Mouse (Mus musculus) kidney, postnatal 0 days (tissue): ENCODE measurements around the gene Zfp790. TPM values are rescaled to one million over a fixed set of nuclear protein-coding genes. Genes with fewer than 3 reads are reported as not detected.

Experiments
- ATAC-seq: fragments of 200-750 bp; cut with Nextera tagmentation; replicated peaks from 2 replicates; pipeline ENCODE4 v1.8.0; 2017; ENCODE audit warnings: low read depth, moderate number of reproducible peaks, moderate TSS enrichment, moderate library complexity; ENCODE audit not compliant: low FRiP score
- DNase-seq: peaks from one replicate; pipeline ENCODE4 v3.0.0-alpha.2; 2016; ENCODE audit warnings: low spot score
- H3K27ac ChIP-seq: fragments of 300-500 bp; sonication (generic); 2 replicates; pipeline ENCODE4 v1.5.1; 2014; ENCODE audit warnings: mild to moderate bottlenecking
- H3K27me3 ChIP-seq: fragments of 300-500 bp; sonication (generic); 2 replicates; pipeline ENCODE4 v1.6.1; 2014; ENCODE audit warnings: low read length, mixed read lengths; ENCODE audit not compliant: insufficient read depth
- H3K36me3 ChIP-seq: fragments of 300-500 bp; sonication (generic); 2 replicates; pipeline ENCODE4 v1.6.1; 2014; ENCODE audit warnings: low read length, mixed read lengths; ENCODE audit not compliant: insufficient read depth
- H3K4me1 ChIP-seq: fragments of 300-500 bp; sonication (generic); replicated peaks from 2 replicates; pipeline ENCODE4 v1.6.1; 2014; ENCODE audit warnings: antibody characterized with exemption, low read length, mixed read lengths; ENCODE audit not compliant: insufficient read depth
- H3K4me2 ChIP-seq: fragments of 300-500 bp; sonication (generic); 2 replicates; pipeline ENCODE4 v1.6.1; 2014; ENCODE audit warnings: mild to moderate bottlenecking, low read length, moderate library complexity, mixed read lengths
- H3K4me3 ChIP-seq: fragments of 300-500 bp; sonication (generic); replicated peaks from 2 replicates; pipeline ENCODE4 v1.5.1; 2014; ENCODE audit warnings: low read depth, low read length
- H3K9ac ChIP-seq: fragments of 300-500 bp; sonication (generic); 2 replicates; pipeline ENCODE4 v1.6.1; 2014; ENCODE audit warnings: low read depth, low read length
- H3K9me3 ChIP-seq: fragments of 300-500 bp; sonication (generic); replicated peaks from 2 replicates; pipeline ENCODE4 v1.6.1; 2016; ENCODE audit warnings: low read length, inconsistent platforms, mixed read lengths
- CTCF ChIP-seq: IDR thresholded peaks from 2 replicates; pipeline ENCODE4 v1.5.1; 2016; ENCODE audit warnings: antibody characterized with exemption, low read depth, mild to moderate bottlenecking, moderate library complexity
- WGBS: fragments of 180-500 bp; shearing (Covaris S2); extraction: QIAGEN DNeasy Blood & Tissue Kit; methylation state at CpG from one replicate; pipeline ENCODE4 v1.1.7; 2014; 5-methylcytosine and 5-hydroxymethylcytosine counted together
- polyA plus RNA-seq: library from polyadenylated mRNA; unstranded; fragments of >200 nt; fragmentation: Nextera tagmentation; extraction: Ambion mirVana; gene quantifications from 2 replicates; pipeline ENCODE4 v1.2.1, GENCODE M21; 2015

The Zfp790 gene
- 9.1 and 9.8 TPM in 2 replicates for polyA plus RNA-seq

DNA sequence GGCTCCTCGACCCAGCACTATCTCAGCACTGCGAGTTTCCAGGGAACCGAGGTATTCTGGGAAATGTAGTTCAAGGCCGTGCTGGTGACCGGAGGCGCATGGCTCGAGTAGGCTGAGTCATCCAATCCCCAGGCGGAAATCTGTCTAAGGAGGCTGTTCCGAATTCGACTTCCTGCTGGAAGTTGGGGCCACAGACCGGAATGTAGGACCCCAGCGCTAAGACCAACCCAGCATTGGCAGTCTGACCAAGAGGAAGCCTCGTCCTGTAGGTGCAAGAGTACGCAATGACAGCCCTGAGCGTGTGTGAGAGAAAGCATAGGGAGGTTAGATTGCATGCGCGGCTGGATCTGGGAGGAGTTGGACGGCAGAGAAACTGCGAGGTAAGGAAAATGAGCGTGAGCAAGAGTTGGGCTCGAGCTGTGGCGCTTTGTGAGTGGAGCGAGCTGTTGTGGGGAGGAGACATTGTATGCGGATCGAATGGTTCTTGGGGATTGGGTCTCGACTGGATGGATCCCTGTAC lies at the start of gene Zfp790:
TSS of gene Zfp790 (plus strand) at position 205 of the 520 bp plus-strand sequence.
- TF ChIP-seq CTCF = no peak
- Histone ChIP-seq H3K4me3 (peak within 1 kb of the TSS; percentile 64), H3K27me3 (no peaks in the 10 kb centered on the region), H3K4me1 (peaks cover 8% of the 10 kb centered on the region; the same call in 1 of the 2 replicates), H3K36me3 (no peaks in the 10 kb centered on the region), H3K9me3 (no peaks in the 10 kb centered on the region), H3K4me2 (peak within 1 kb of the TSS; percentile 91), H3K9ac (peak within 1 kb of the TSS; percentile 60), H3K27ac (peak within 1 kb of the TSS; percentile 89)
- under 1% methylated on average over 26 of the region's 26 CpGs for WGBS
- ATAC-seq (peak; percentile 96), DNase-seq (peak; percentile 99)

DNA sequence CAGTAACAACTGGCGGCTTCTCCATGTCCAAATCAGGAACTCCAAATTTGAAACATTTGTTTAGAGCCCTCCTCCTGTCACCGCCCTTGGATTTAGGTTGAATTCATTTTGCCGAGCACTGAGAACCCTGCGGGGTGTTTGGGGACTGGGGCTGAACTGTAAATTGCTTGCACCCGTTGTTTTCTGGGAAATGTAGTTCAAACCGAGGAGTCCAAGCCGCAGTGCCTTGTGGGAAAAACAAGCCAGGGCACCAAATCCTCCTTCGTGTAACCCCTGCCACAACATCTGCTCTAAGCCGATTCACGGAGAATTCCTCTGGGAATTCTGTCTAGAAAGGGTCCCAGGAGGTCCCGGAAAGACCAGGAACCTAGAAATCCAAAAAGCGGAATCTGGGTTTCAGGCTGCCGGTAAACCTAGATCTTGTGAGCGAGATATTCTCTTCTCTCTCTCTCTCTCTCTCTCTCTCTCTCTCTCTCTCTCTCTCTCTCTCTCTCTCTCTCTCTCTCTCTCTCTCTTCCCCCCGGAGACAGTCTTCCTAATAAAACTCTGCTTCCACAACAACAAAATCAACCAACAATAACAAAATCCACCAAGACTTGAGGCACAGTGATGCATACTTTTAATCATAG lies 48.7 kb upstream of the Zfp790 start:
- Histone ChIP-seq H3K9ac (peak overlapping the region; percentile 58), H3K27me3 (no peaks in the 10 kb centered on the region), H3K4me2 (peak overlapping the region; percentile 63), H3K4me1 (peaks cover 7% of the 10 kb centered on the region), H3K27ac (peak overlapping the region; percentile 66), H3K36me3 (0 out of 2 replicates have a peak, but pooled peaks cover 4% of the 10 kb centered on the region), H3K9me3 (no peaks in the 10 kb centered on the region), H3K4me3 (peak overlapping the region; percentile 68)
- TF ChIP-seq CTCF = no peak
- WGBS = 2% methylated on average over 15 of the region's 15 CpGs
- DNase-seq (peak; percentile 94), ATAC-seq (peak; percentile 60; the same call in 1 of the 2 replicates)

DNA sequence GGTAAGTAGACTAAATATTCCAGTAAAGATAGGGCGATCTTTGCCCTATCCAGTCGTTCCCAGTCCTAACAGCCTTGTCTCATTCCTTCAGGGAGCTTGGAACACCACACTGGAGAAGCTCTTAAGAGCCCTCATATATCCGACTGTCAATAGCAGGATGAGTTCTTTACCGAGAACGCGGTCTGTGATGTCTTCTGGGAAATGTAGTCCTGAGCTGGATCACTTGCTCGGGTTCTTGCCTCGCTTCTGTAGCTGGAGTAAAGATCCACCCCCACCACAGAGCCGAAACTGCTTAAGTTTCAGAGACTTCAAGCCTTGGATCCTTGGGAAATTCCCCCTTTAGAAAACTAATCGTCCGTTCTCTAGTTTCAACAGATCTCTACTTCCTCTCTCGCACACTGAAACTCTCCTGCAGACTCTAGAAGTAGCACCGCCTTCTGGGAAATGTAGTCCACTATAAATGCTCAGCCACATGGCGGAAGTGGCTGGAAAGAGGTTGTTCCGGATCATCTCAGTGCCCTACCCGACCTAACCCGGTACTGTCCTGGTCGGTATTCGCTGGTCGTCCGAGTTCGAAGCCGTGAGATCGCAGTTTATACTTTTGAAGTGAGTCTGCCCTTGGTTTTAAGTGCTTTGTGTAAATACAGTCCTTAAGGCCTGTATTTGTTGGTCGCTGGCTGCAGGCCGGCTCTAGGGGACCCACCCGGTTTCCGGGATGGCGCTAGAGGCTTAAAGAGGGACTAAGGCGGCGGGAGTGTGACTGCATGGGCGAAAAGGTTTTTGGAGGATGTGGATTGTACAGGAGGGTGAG lies 47.6 kb upstream of the Zfp790 start, which contains the start of gene Zfp84:
TSS of gene Zfp84 (plus strand) at position 463 of the 811 bp plus-strand sequence.
- Histone ChIP-seq H3K4me2 (peak within 1 kb of the TSS; percentile 63), H3K9ac (peak within 1 kb of the TSS; percentile 67), H3K4me3 (peak within 1 kb of the TSS; percentile 68), H3K9me3 (no peaks in the 10 kb centered on the region), H3K27me3 (no peaks in the 10 kb centered on the region), H3K36me3 (peaks cover 8% of the 10 kb centered on the region; the same call in 1 of the 2 replicates), H3K4me1 (peaks cover 7% of the 10 kb centered on the region), H3K27ac (peak within 1 kb of the TSS; percentile 73)
- under 1% methylated on average over 32 of the region's 32 CpGs for WGBS
- TF ChIP-seq CTCF = no peak
- DNase-seq (peak; percentile 99), ATAC-seq (peak; percentile 96)

DNA sequence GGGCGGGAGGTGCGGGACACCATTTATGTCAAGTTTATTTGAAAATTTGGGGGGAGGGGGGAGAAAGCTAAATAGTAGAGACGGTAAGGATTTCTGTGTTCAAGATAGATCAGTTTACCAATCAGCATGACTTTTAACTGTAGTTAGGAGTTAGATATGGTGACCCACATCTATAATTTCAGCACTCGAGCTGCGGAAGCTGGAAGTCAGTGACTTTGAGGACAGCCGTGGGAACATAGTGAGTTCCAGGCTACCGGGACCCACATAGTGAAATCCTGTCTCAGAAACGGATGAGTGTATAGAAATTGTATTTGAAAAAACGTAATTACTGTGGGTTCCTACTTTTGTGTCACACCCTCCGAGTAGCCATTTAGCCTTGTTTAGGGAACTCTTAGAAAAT lies 46.9 kb upstream of the Zfp790 start:
- peak overlapping the region; percentile 73; the same call in 1 of the 2 replicates for H3K27ac ChIP-seq
- no peaks in the 10 kb centered on the region for H3K9me3 ChIP-seq
- peaks cover 15% of the 10 kb centered on the region for H3K36me3 ChIP-seq
- no peak for TF ChIP-seq CTCF
- H3K4me2 ChIP-seq = peak overlapping the region; percentile 63
- ATAC-seq (no peak), DNase-seq (no peak)
- H3K27me3 ChIP-seq = no peaks in the 10 kb centered on the region
- peaks cover 7% of the 10 kb centered on the region for H3K4me1 ChIP-seq
- 3% methylated on average over 10 of the region's 10 CpGs for WGBS
- H3K4me3 ChIP-seq = peak overlapping the region; percentile 68
- peak overlapping the region; percentile 67 for H3K9ac ChIP-seq

DNA sequence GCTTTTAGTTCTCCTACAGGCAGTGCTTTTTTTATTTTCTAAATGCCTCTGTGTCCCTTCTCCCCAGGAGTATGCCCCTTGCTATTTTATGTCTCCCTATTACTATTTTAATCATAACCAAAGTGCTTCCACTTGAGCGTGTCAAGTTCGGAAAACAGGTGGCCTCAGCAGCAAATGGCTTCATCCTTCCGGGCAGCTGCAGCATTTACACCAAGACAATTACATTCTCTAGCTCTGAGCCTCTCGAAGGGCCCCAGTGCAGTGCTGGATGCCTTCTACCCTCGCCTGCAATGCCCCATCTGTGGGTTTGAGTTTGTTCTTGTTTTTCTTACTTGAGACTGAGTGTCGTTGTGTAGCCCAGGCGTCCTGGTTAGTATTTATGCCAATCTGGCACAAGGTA lies 42.4 kb upstream of the Zfp790 start:
- Histone ChIP-seq H3K4me1 (peaks cover 7% of the 10 kb centered on the region), H3K27me3 (no peaks in the 10 kb centered on the region), H3K9me3 (no peaks in the 10 kb centered on the region), H3K9ac (no peak overlapping the region), H3K4me2 (no peak overlapping the region), H3K36me3 (peaks cover 48% of the 10 kb centered on the region), H3K4me3 (no peak overlapping the region), H3K27ac (peak overlapping the region; percentile 36; the same call in 1 of the 2 replicates)
- ATAC-seq (no peak), DNase-seq (no peak)
- WGBS = 75% methylated on average over 7 of the region's 7 CpGs
- TF ChIP-seq CTCF = no peak

DNA sequence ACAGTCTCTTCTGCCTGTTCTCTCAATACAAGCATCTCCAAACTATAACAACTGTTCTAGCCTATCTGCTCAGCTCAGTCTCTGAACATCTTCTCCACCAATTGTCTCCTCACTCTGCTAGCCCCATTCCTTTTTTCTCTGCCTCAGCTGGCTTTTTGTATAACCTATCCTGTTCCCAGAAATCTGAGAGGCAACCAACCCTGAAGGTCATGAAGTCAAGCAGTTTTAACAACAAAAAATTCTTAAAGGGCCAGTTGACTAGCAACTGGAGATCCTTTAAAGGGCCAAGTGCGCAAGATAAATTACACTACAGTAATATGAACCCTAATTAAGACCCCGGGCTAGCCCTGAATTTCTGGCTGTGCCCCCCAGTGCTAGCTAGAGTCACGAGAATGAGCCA lies 41.5 kb upstream of the Zfp790 start:
- no peak for TF ChIP-seq CTCF
- H3K36me3 ChIP-seq = peaks cover 54% of the 10 kb centered on the region

More for the DNA sequence above, 41.5 kb upstream of the Zfp790 start:
- no peak for ATAC-seq
- no peaks in the 10 kb centered on the region for H3K9me3 ChIP-seq
- no peak overlapping the region for H3K4me2 ChIP-seq
- peak overlapping the region; percentile 14; the same call in 1 of the 2 replicates for H3K27ac ChIP-seq
- H3K9ac ChIP-seq = no peak overlapping the region
- H3K4me1 ChIP-seq = peaks cover 3% of the 10 kb centered on the region
- no peak overlapping the region for H3K4me3 ChIP-seq
- DNase-seq = peak; percentile 53
- 56% methylated on average over 3 of the region's 3 CpGs for WGBS
- no peaks in the 10 kb centered on the region for H3K27me3 ChIP-seq
